Mouse (Mus musculus): ENCODE data around the gene Slco2b1.

- TF ChIP-seq CTCF (IDR thresholded peaks at IDR 0.05; ENCODE audit: extremely low read depth, insufficient read depth, low read length) (no peak), POLR2A (IDR thresholded peaks at IDR 0.05; ENCODE audit: extremely low read depth, insufficient read depth, low read length) (no peak)
These were observed 17.8 kb downstream of the Slco2b1 start for GRCm38 (mm10) chr7:99693387-99693786.

Data from cortical plate, adult 2 months (tissue).